Mouse (Mus musculus) midbrain, embryonic 13.5 days (tissue): ENCODE results near the gene Frat1. TPM values are rescaled to one million over a fixed set of nuclear protein-coding genes. Genes with fewer than 3 reads are reported as not detected.
A peak's percentile ranks its signal among the peaks of the same experiment; 100 is the strongest.

Experiments used
- ATAC-seq: fragments of 200-750 bp; cut with Nextera tagmentation; 2 replicates; pipeline ENCODE4 v1.8.0; 2017; ENCODE audit warnings: mild to moderate bottlenecking, moderate TSS enrichment, moderate library complexity
- H3K27ac ChIP-seq: fragments of 300-500 bp; sonication (generic); 2 replicates; pipeline ENCODE4 v1.5.1; 2015; ENCODE audit warnings: inconsistent platforms, mild to moderate bottlenecking, moderate library complexity
- H3K27me3 ChIP-seq: fragments of 300-500 bp; sonication (generic); 2 replicates; pipeline ENCODE4 v1.6.1; 2015; ENCODE audit warnings: mild to moderate bottlenecking, inconsistent platforms
- H3K36me3 ChIP-seq: fragments of 300-500 bp; sonication (generic); 2 replicates; pipeline ENCODE4 v1.6.1; 2015; ENCODE audit warnings: mild to moderate bottlenecking, inconsistent platforms
- H3K4me1 ChIP-seq: fragments of 300-500 bp; sonication (generic); replicated peaks from 2 replicates; pipeline ENCODE4 v1.6.1; 2015; ENCODE audit warnings: inconsistent platforms
- H3K4me2 ChIP-seq: fragments of 300-500 bp; sonication (generic); replicated peaks from 2 replicates; pipeline ENCODE4 v1.6.1; 2015; ENCODE audit warnings: moderate library complexity, mild to moderate bottlenecking, inconsistent platforms
- H3K4me3 ChIP-seq: fragments of 300-500 bp; sonication (generic); replicated peaks from 2 replicates; pipeline ENCODE4 v1.5.1; 2015; ENCODE audit warnings: mild to moderate bottlenecking, inconsistent platforms
- H3K9ac ChIP-seq: fragments of 300-500 bp; sonication (generic); replicated peaks from 2 replicates; pipeline ENCODE4 v1.6.1; 2015; ENCODE audit warnings: mild to moderate bottlenecking, inconsistent platforms
- H3K9me3 ChIP-seq: fragments of 300-500 bp; sonication (generic); 2 replicates; pipeline ENCODE4 v1.6.1; 2016; ENCODE audit warnings: mild to moderate bottlenecking, inconsistent platforms
- WGBS: fragments of 180-500 bp; shearing (Covaris S2); methylation state at CpG from one replicate; pipeline ENCODE4 v1.1.7; 2015; 5-methylcytosine and 5-hydroxymethylcytosine counted together
- polyA plus RNA-seq: library from polyadenylated mRNA; unstranded; fragments of >200 nt; fragmentation: Nextera tagmentation; extraction: Ambion mirVana; gene quantifications from 2 replicates; pipeline ENCODE4 v1.2.1, GENCODE M21; 2015

Frat1 gene
- 26.2 and 29.0 TPM in 2 replicates for polyA plus RNA-seq

GRCm38 (mm10) chr19:41829381-41830105 lies at the start of gene Frat1:
Frat1 (plus strand) TSS chr19:41829970.
- under 1% methylated on average over 39 of the region's 39 CpGs for WGBS
- Histone ChIP-seq H3K4me3 (peak within 1 kb of the TSS; percentile 84), H3K9ac (peak within 1 kb of the TSS; percentile 90), H3K9me3 (no peaks in the 10 kb centered on the region), H3K4me1 (peaks cover 34% of the 10 kb centered on the region), H3K27me3 (peaks cover 8% of the 10 kb centered on the region; the same call in 1 of the 2 replicates), H3K27ac (peak within 1 kb of the TSS; percentile 95), H3K36me3 (no peaks in the 10 kb centered on the region), H3K4me2 (peak within 1 kb of the TSS; percentile 95)
- ATAC-seq: peak; percentile 99

- no peak overlapping the region for H3K4me2 ChIP-seq
- no peaks in the 10 kb centered on the region for H3K9me3 ChIP-seq
- H3K36me3 ChIP-seq: peaks cover 18% of the 10 kb centered on the region
- no peak overlapping the region for H3K9ac ChIP-seq
- no peak overlapping the region for H3K4me3 ChIP-seq
- no peaks in the 10 kb centered on the region for H3K4me1 ChIP-seq
- no peak overlapping the region for H3K27ac ChIP-seq
- no peak for ATAC-seq
- no peaks in the 10 kb centered on the region for H3K27me3 ChIP-seq
- WGBS: 100% methylated on average over 1 of the region's 1 CpGs
Measured at GRCm38 (mm10) chr19:41786896-41787295, 42.9 kb upstream of the Frat1 start.

GRCm38 (mm10) chr19:41789110-41789961 lies 40.4 kb upstream of the Frat1 start:
- ATAC-seq: no peak
- Histone ChIP-seq H3K9ac (no peak overlapping the region), H3K9me3 (no peaks in the 10 kb centered on the region), H3K27ac (no peak overlapping the region), H3K4me2 (no peak overlapping the region), H3K4me1 (peaks cover 5% of the 10 kb centered on the region; the same call in 1 of the 2 replicates), H3K27me3 (no peaks in the 10 kb centered on the region), H3K36me3 (peaks cover 14% of the 10 kb centered on the region), H3K4me3 (no peak overlapping the region)
- 70% methylated on average over 10 of the region's 10 CpGs for WGBS

GRCm38 (mm10) chr19:41791384-41791783 lies 38.4 kb upstream of the Frat1 start:
- peaks cover 3% of the 10 kb centered on the region; the same call in 1 of the 2 replicates for H3K36me3 ChIP-seq
- H3K4me2 ChIP-seq: no peak overlapping the region
- ATAC-seq: no peak
- H3K4me1 ChIP-seq: peaks cover 13% of the 10 kb centered on the region
- no peaks in the 10 kb centered on the region for H3K27me3 ChIP-seq
- H3K9ac ChIP-seq: no peak overlapping the region
- no peak overlapping the region for H3K27ac ChIP-seq
- 97% methylated on average over 2 of the region's 2 CpGs for WGBS
- no peaks in the 10 kb centered on the region for H3K9me3 ChIP-seq
- no peak overlapping the region for H3K4me3 ChIP-seq

- Histone ChIP-seq H3K4me3 (no peak overlapping the region), H3K27ac (no peak overlapping the region)
- 91% methylated on average over 1 of the region's 1 CpGs for WGBS
Measured at GRCm38 (mm10) chr19:41792934-41793486, 36.8 kb upstream of the Frat1 start.

GRCm38 (mm10) chr19:41794017-41794416 lies 35.8 kb upstream of the Frat1 start:
- Histone ChIP-seq H3K9me3 (no peaks in the 10 kb centered on the region), H3K36me3 (no peaks in the 10 kb centered on the region), H3K4me3 (no peak overlapping the region), H3K27ac (no peak overlapping the region), H3K27me3 (no peaks in the 10 kb centered on the region), H3K9ac (no peak overlapping the region), H3K4me1 (peaks cover 13% of the 10 kb centered on the region), H3K4me2 (no peak overlapping the region)
- no peak for ATAC-seq

More at GRCm38 (mm10) chr19:41792934-41793486, 36.8 kb upstream of the Frat1 start:
- Histone ChIP-seq H3K27me3 (no peaks in the 10 kb centered on the region), H3K4me2 (no peak overlapping the region), H3K9ac (no peak overlapping the region), H3K4me1 (peaks cover 13% of the 10 kb centered on the region), H3K36me3 (no peaks in the 10 kb centered on the region), H3K9me3 (no peaks in the 10 kb centered on the region)
- ATAC-seq: no peak

GRCm38 (mm10) chr19:41794901-41795300 lies 34.9 kb upstream of the Frat1 start:
- Histone ChIP-seq H3K4me1 (peaks cover 15% of the 10 kb centered on the region), H3K9me3 (no peaks in the 10 kb centered on the region), H3K27ac (no peak overlapping the region), H3K36me3 (no peaks in the 10 kb centered on the region), H3K4me2 (peak overlapping the region; percentile 23), H3K9ac (no peak overlapping the region), H3K4me3 (no peak overlapping the region), H3K27me3 (no peaks in the 10 kb centered on the region)
- WGBS: 26% methylated on average over 6 of the region's 6 CpGs
- ATAC-seq: no peak

- H3K36me3 ChIP-seq: no peaks in the 10 kb centered on the region
- no peak overlapping the region for H3K4me2 ChIP-seq
- H3K9me3 ChIP-seq: no peaks in the 10 kb centered on the region
- no peak overlapping the region for H3K9ac ChIP-seq
- H3K27ac ChIP-seq: no peak overlapping the region
- H3K4me3 ChIP-seq: no peak overlapping the region
- ATAC-seq: no peak
- no peaks in the 10 kb centered on the region for H3K27me3 ChIP-seq
- H3K4me1 ChIP-seq: peaks cover 29% of the 10 kb centered on the region
- 76% methylated on average over 3 of the region's 3 CpGs for WGBS
Measured at GRCm38 (mm10) chr19:41796148-41796760, 33.5 kb upstream of the Frat1 start.

- Histone ChIP-seq H3K4me3 (no peak overlapping the region), H3K36me3 (no peaks in the 10 kb centered on the region), H3K27ac (no peak overlapping the region), H3K27me3 (no peaks in the 10 kb centered on the region), H3K4me2 (no peak overlapping the region), H3K9ac (no peak overlapping the region), H3K9me3 (no peaks in the 10 kb centered on the region), H3K4me1 (peaks cover 30% of the 10 kb centered on the region)
- ATAC-seq: no peak
- WGBS: 83% methylated on average over 12 of the region's 12 CpGs
Measured at GRCm38 (mm10) chr19:41796789-41797327, 32.9 kb upstream of the Frat1 start.

- no peaks in the 10 kb centered on the region for H3K36me3 ChIP-seq
- ATAC-seq: no peak
- H3K9me3 ChIP-seq: no peaks in the 10 kb centered on the region
- H3K27ac ChIP-seq: no peak overlapping the region
- H3K27me3 ChIP-seq: no peaks in the 10 kb centered on the region
- no peak overlapping the region for H3K9ac ChIP-seq
- 83% methylated on average over 6 of the region's 6 CpGs for WGBS
- no peak overlapping the region for H3K4me2 ChIP-seq
- H3K4me1 ChIP-seq: peaks cover 33% of the 10 kb centered on the region
- no peak overlapping the region for H3K4me3 ChIP-seq
Measured at GRCm38 (mm10) chr19:41797536-41797935, 32.2 kb upstream of the Frat1 start.

- Histone ChIP-seq H3K27ac (no peak overlapping the region), H3K4me3 (peak overlapping the region; percentile 93), H3K36me3 (no peaks in the 10 kb centered on the region), H3K4me2 (peak overlapping the region; percentile 82), H3K9me3 (no peaks in the 10 kb centered on the region), H3K4me1 (peaks cover 20% of the 10 kb centered on the region), H3K27me3 (no peaks in the 10 kb centered on the region), H3K9ac (no peak overlapping the region; the same call in 1 of the 2 replicates)
- 32% methylated on average over 6 of the region's 6 CpGs for WGBS
- ATAC-seq: no peak
Measured at GRCm38 (mm10) chr19:41800451-41800850, 29.3 kb upstream of the Frat1 start.
